ENCODE assay signal across 20 mouse cellular contexts in genomic region chr3:96452262-96452661, GRCm38 (mm10). TPM values are rescaled to one million over a fixed set of nuclear protein-coding genes. Genes with fewer than 3 reads are reported as not detected.
DNase-seq lines count a peak whose midpoint lies in the region; ATAC-seq and TF ChIP-seq lines count a peak whose summit lies in the region.
"Not testable (repeated sequence)": the region's sequence is repeated elsewhere in the genome, so short reads cannot be mapped to it uniquely, and the experiment has no call there.
"Had no signal": no experiment of that assay in that cellular context is flagged by ENCODE, and none has a peak within 500 bp of the region (broad histone marks: within the 10 kb centered on the region; RNA-seq: fewer than 3 reads in every experiment).

BC107364 (minus strand) TSS chr3:96452306.

- not testable (repeated sequence) for H3K9me3 ChIP-seq in embryonic facial prominence, embryonic 14.5 days (ENCODE audit: control insufficient read depth, low read length); forebrain, embryonic 15.5 days; heart, postnatal 0 days (replicated peaks; ENCODE audit: control insufficient read depth, low read length); intestine, embryonic 16.5 days (ENCODE audit: control insufficient read depth, low read length); liver, embryonic 13.5 days (replicated peaks); lung, postnatal 0 days (ENCODE audit: low read length); midbrain, embryonic 16.5 days (replicated peaks; ENCODE audit: control insufficient read depth, low read length, poor library complexity, severe bottlenecking); stomach, embryonic 14.5 days (ENCODE audit: control insufficient read depth, low read depth, low read length)

- not testable (repeated sequence) for H3K4me2 ChIP-seq in embryonic facial prominence, embryonic 14.5 days (ENCODE audit: low read depth, low read length); forebrain, embryonic 15.5 days (replicated peaks); heart, postnatal 0 days (ENCODE audit: low read depth, low read length); intestine, embryonic 16.5 days (ENCODE audit: low read depth, low read length); liver, embryonic 13.5 days; lung, postnatal 0 days (replicated peaks; ENCODE audit: low read depth, low read length); midbrain, embryonic 16.5 days (ENCODE audit: low read length); stomach, embryonic 14.5 days (replicated peaks; ENCODE audit: low read depth, low read length)

- H3K4me3 ChIP-seq in embryonic facial prominence, embryonic 14.5 days (ENCODE audit: low read depth, low read length); forebrain, embryonic 15.5 days; heart, postnatal 0 days (ENCODE audit: low read depth, low read length); intestine, embryonic 16.5 days (ENCODE audit: low read length); liver, embryonic 13.5 days (replicated peaks); lung, postnatal 0 days (ENCODE audit: low read depth, low read length); midbrain, embryonic 16.5 days (ENCODE audit: low read depth, low read length); stomach, embryonic 14.5 days (ENCODE audit: low read depth, low read length): not testable (repeated sequence)

- not testable (repeated sequence) for TF ChIP-seq CTCF in heart, postnatal 0 days (IDR thresholded peaks at IDR 0.05; ENCODE audit: low read depth); lung, postnatal 0 days (IDR thresholded peaks at IDR 0.05)

- not testable (repeated sequence) for H3K9ac ChIP-seq in embryonic facial prominence, embryonic 14.5 days (ENCODE audit: low read depth, low read length); forebrain, embryonic 15.5 days (replicated peaks); heart, postnatal 0 days (replicated peaks; ENCODE audit: low read depth, low read length); intestine, embryonic 16.5 days (ENCODE audit: low read depth, low read length); liver, embryonic 13.5 days; lung, postnatal 0 days (replicated peaks; ENCODE audit: low read depth); midbrain, embryonic 16.5 days (ENCODE audit: low read depth, low read length); stomach, embryonic 14.5 days (replicated peaks; ENCODE audit: low read depth, low read length)

- not testable (repeated sequence) for H3K27ac ChIP-seq in embryonic facial prominence, embryonic 14.5 days (replicated peaks; ENCODE audit: low read depth, low read length); forebrain, embryonic 15.5 days (replicated peaks); heart, postnatal 0 days (ENCODE audit: low read depth); intestine, embryonic 16.5 days (ENCODE audit: low read length); liver, embryonic 13.5 days; lung, postnatal 0 days (ENCODE audit: low read length); midbrain, embryonic 16.5 days (ENCODE audit: low read length); stomach, embryonic 14.5 days (ENCODE audit: low read length)

- WGBS in embryonic facial prominence, embryonic 14.5 days, result no CpG with 5 or more reads among the region's 48 CpGs
- no CpG with 5 or more reads among the region's 48 CpGs for WGBS in forebrain, embryonic 15.5 days
- no CpG with 5 or more reads among the region's 48 CpGs for WGBS in heart, postnatal 0 days
- no CpG with 5 or more reads among the region's 48 CpGs for WGBS in intestine, embryonic 16.5 days
- WGBS in liver, embryonic 13.5 days (ENCODE audit: insufficient replicate concordance), result no CpG with 5 or more reads among the region's 48 CpGs
- no CpG with 5 or more reads among the region's 48 CpGs for WGBS in lung, postnatal 0 days
- no CpG with 5 or more reads among the region's 48 CpGs for WGBS in midbrain, embryonic 16.5 days
- no CpG with 5 or more reads among the region's 48 CpGs for WGBS in stomach, embryonic 14.5 days

- H3K27me3 ChIP-seq in embryonic facial prominence, embryonic 14.5 days (replicated peaks; ENCODE audit: control insufficient read depth, insufficient read depth, low read length); heart, postnatal 0 days (ENCODE audit: control insufficient read depth, insufficient read depth, low read length); intestine, embryonic 16.5 days (replicated peaks; ENCODE audit: control insufficient read depth, insufficient read depth, low read length); lung, postnatal 0 days (replicated peaks; ENCODE audit: insufficient read depth, low read length); stomach, embryonic 14.5 days (ENCODE audit: control insufficient read depth, insufficient read depth, low read length): not testable (repeated sequence)
- peaks cover 14% of the 10 kb centered on the region for H3K27me3 ChIP-seq in forebrain, embryonic 15.5 days
- H3K27me3 ChIP-seq in liver, embryonic 13.5 days, result peaks cover 10% of the 10 kb centered on the region; the same call in 1 of the 2 replicates
- H3K27me3 ChIP-seq in midbrain, embryonic 16.5 days (ENCODE audit: control insufficient read depth, insufficient read depth, low read depth, low read length), result peaks cover 13% of the 10 kb centered on the region

- not testable (repeated sequence) for TF ChIP-seq EP300 in heart, postnatal 0 days (IDR thresholded peaks at IDR 0.05; ENCODE audit: low read depth); lung, postnatal 0 days (IDR thresholded peaks at IDR 0.05)

- peak; percentile 15; the same call in 1 of the 2 replicates for ATAC-seq in embryonic facial prominence, embryonic 14.5 days (ENCODE audit: low read depth)
- 0 out of 2 replicates have a peak, but pooled peaks have one; percentile 15 for ATAC-seq in forebrain, embryonic 15.5 days (replicated peaks)
- peak; percentile 22 for ATAC-seq in heart, postnatal 0 days (ENCODE audit: insufficient read depth, low read depth)
- peak; percentile 42 for ATAC-seq in intestine, embryonic 16.5 days
- ATAC-seq in liver, embryonic 13.5 days (ENCODE audit: low read depth), result peak; percentile 68
- peak; percentile 51 for ATAC-seq in lung, postnatal 0 days
- ATAC-seq in midbrain, embryonic 16.5 days, result 0 out of 2 replicates have a peak, but pooled peaks have one; percentile 27
- peak; percentile 44; the same call in 1 of the 2 replicates for ATAC-seq in stomach, embryonic 14.5 days (ENCODE audit: insufficient number of reproducible peaks, insufficient read depth, low FRiP score, low read depth)

- H3K4me1 ChIP-seq in embryonic facial prominence, embryonic 14.5 days (ENCODE audit: control insufficient read depth, insufficient read depth, low read length); forebrain, embryonic 15.5 days; heart, postnatal 0 days (ENCODE audit: control insufficient read depth, insufficient read depth); intestine, embryonic 16.5 days (ENCODE audit: control insufficient read depth, insufficient read depth, low read length); liver, embryonic 13.5 days (replicated peaks); lung, postnatal 0 days (ENCODE audit: insufficient read depth, low read depth, low read length); midbrain, embryonic 16.5 days (ENCODE audit: control insufficient read depth, insufficient read depth, low read length); stomach, embryonic 14.5 days (ENCODE audit: control insufficient read depth, insufficient read depth, low read length): not testable (repeated sequence)

- DNase-seq in embryonic facial prominence, embryonic 14.5 days (ENCODE audit: low spot score); heart, postnatal 0 days (ENCODE audit: low spot score); liver, embryonic 13.5 days; lung, postnatal 0 days (ENCODE audit: low spot score): not testable (repeated sequence)

- not testable (repeated sequence) for H3K36me3 ChIP-seq in embryonic facial prominence, embryonic 14.5 days (ENCODE audit: control insufficient read depth, insufficient read depth, low read length); forebrain, embryonic 15.5 days; heart, postnatal 0 days (replicated peaks; ENCODE audit: control insufficient read depth, insufficient read depth, low read length); intestine, embryonic 16.5 days (ENCODE audit: control insufficient read depth, insufficient read depth, low read length); liver, embryonic 13.5 days; lung, postnatal 0 days (ENCODE audit: insufficient read depth, low read length); midbrain, embryonic 16.5 days (ENCODE audit: control insufficient read depth, insufficient read depth, low read length); stomach, embryonic 14.5 days (ENCODE audit: control insufficient read depth, insufficient read depth, low read length)

RNA-seq across cellular contexts. Expression of gene BC107364, which starts in this region (rescaled TPM):
- polyA plus RNA-seq in embryonic facial prominence, embryonic 14.5 days (2014; fragmentation: Nextera tagmentation; extraction: Ambion mirVana), result not detected in 2 replicates
- polyA plus RNA-seq in forebrain, embryonic 15.5 days (2015; fragmentation: Nextera tagmentation; extraction: Ambion mirVana), result not detected in 2 replicates
- total RNA-seq in heart, postnatal 0 days (2014; rRNA removed; ENCODE audit: low replicate concordance), result not detected in 2 replicates
- 0.40 and 0.41 TPM in 2 replicates for polyA plus RNA-seq in heart, postnatal 0 days (2015; fragmentation: Nextera tagmentation; extraction: Ambion mirVana)
- 0.12 and 0.21 TPM in 2 replicates for polyA plus RNA-seq in intestine, embryonic 16.5 days (2015; fragmentation: Nextera tagmentation; extraction: Ambion mirVana)
- not detected in 2 replicates for polyA plus RNA-seq in liver, embryonic 13.5 days (2015; fragmentation: Nextera tagmentation; extraction: Ambion mirVana)
- 0.12 and 0.19 TPM in 2 replicates for polyA plus RNA-seq in lung, postnatal 0 days (2015; fragmentation: Nextera tagmentation; extraction: Ambion mirVana)
- not detected in 2 replicates for polyA plus RNA-seq in midbrain, embryonic 16.5 days (2015; fragmentation: Nextera tagmentation; extraction: Ambion mirVana)
- polyA plus RNA-seq in stomach, embryonic 14.5 days (2014; fragmentation: Nextera tagmentation; extraction: Ambion mirVana), result not detected in 2 replicates
- total RNA-seq: adrenal gland, adult 8-10 months; ES-E14; gastrocnemius, adult 2 months; layer of hippocampus, adult 18-20 months; layer of hippocampus, postnatal 25 days; left cerebral cortex, postnatal 10 days; neutrophil, adult 5-6 weeks had no signal
- polyA plus RNA-seq: CD4-positive, CD25-positive, alpha-beta regulatory T cell, adult 4 months; gonadal fat pad, adult 2 months; hindbrain, embryonic 10.5 days; limb, embryonic 12.5 days; Patski had no signal

Comparison
In these comparisons a context has a peak if more than half of its experiments do, and no peak if none do; other contexts are left out.
1. Peak in ATAC-seq in embryonic facial prominence, embryonic 14.5 days; RNA of the gene not detected or under 1 TPM.
2. Peak in ATAC-seq in forebrain, embryonic 15.5 days; RNA of the gene not detected or under 1 TPM.
3. Peak in ATAC-seq in heart, postnatal 0 days; RNA of the gene not detected or under 1 TPM.
4. Peak in ATAC-seq in intestine, embryonic 16.5 days; RNA of the gene not detected or under 1 TPM.
5. Peak in ATAC-seq in liver, embryonic 13.5 days; RNA of the gene not detected or under 1 TPM.
6. Peak in ATAC-seq in lung, postnatal 0 days; RNA of the gene not detected or under 1 TPM.
7. Peak in ATAC-seq in midbrain, embryonic 16.5 days; RNA of the gene not detected or under 1 TPM.
8. Peak in ATAC-seq in stomach, embryonic 14.5 days; RNA of the gene not detected or under 1 TPM.
9. ATAC-seq: peak in every context shown above with its lines; median percentile 68 in liver, embryonic 13.5 days; 51 in lung, postnatal 0 days; 44 in stomach, embryonic 14.5 days; 42 in intestine, embryonic 16.5 days; 27 in midbrain, embryonic 16.5 days; 22 in heart, postnatal 0 days; 15 in embryonic facial prominence, embryonic 14.5 days; 15 in forebrain, embryonic 15.5 days.